Mouse (Mus musculus) midbrain, embryonic 10.5 days (tissue): ENCODE results near the gene Fam120c. TPM values are rescaled to one million over a fixed set of nuclear protein-coding genes. Genes with fewer than 3 reads are reported as not detected.

Source experiments
- DNase-seq: peaks from one replicate; pipeline ENCODE4 v3.0.0-alpha.2; 2017; ENCODE audit warnings: low spot score
- H3K27ac ChIP-seq: fragments of 300-500 bp; sonication (generic); replicated peaks from 2 replicates; pipeline ENCODE4 v1.5.1; 2016; ENCODE audit warnings: mild to moderate bottlenecking
- H3K27me3 ChIP-seq: fragments of 300-500 bp; sonication (generic); 2 replicates; pipeline ENCODE4 v1.6.1; 2016; ENCODE audit warnings: low read depth, mild to moderate bottlenecking; ENCODE audit not compliant: poor library complexity, severe bottlenecking
- H3K36me3 ChIP-seq: fragments of 300-500 bp; sonication (generic); 2 replicates; pipeline ENCODE4 v1.6.1; 2016; ENCODE audit warnings: mild to moderate bottlenecking, moderate library complexity
- H3K4me1 ChIP-seq: fragments of 300-500 bp; sonication (generic); 2 replicates; pipeline ENCODE4 v1.6.1; 2016
- H3K4me3 ChIP-seq: fragments of 300-500 bp; sonication (generic); 2 replicates; pipeline ENCODE4 v1.5.1; 2016; ENCODE audit warnings: mild to moderate bottlenecking, moderate library complexity
- H3K9me3 ChIP-seq: fragments of 300-500 bp; sonication (generic); replicated peaks from 2 replicates; pipeline ENCODE4 v1.6.1; 2016; ENCODE audit warnings: mild to moderate bottlenecking
- WGBS: fragments of 180-500 bp; shearing (Covaris S2); methylation state at CpG from one replicate; pipeline ENCODE4 v1.1.7; 2016; 5-methylcytosine and 5-hydroxymethylcytosine counted together
- polyA plus RNA-seq: library from polyadenylated mRNA; unstranded; fragments of >200 nt; fragmentation: Nextera tagmentation; extraction: Ambion mirVana; gene quantifications from 2 replicates; pipeline ENCODE4 v1.2.1, GENCODE M21; 2016

Gene Fam120c
- polyA plus RNA-seq, result 2.9 and 3.4 TPM in 2 replicates

GRCm38 (mm10) chrX:151343761-151344500, at the start of gene Fam120c:
Gene Fam120c, plus strand, starts transcription at chrX:151344175.
- peak within 1 kb of the TSS; percentile 73 for H3K4me3 ChIP-seq
- H3K4me1 ChIP-seq, result peaks cover 19% of the 10 kb centered on the region
- peaks cover 4% of the 10 kb centered on the region; the same call in 1 of the 2 replicates for H3K36me3 ChIP-seq
- H3K9me3 ChIP-seq, result no peaks in the 10 kb centered on the region
- H3K27me3 ChIP-seq, result peaks cover 88% of the 10 kb centered on the region
- peak within 1 kb of the TSS; percentile 88 for H3K27ac ChIP-seq
- 22% methylated on average over 53 of the region's 56 CpGs for WGBS
- peak; percentile 84 for DNase-seq

- H3K9me3 ChIP-seq, result no peaks in the 10 kb centered on the region
- DNase-seq, result no peak
- no peak overlapping the region for H3K27ac ChIP-seq
- H3K36me3 ChIP-seq, result peaks cover 7% of the 10 kb centered on the region; the same call in 1 of the 2 replicates
- H3K4me1 ChIP-seq, result no peaks in the 10 kb centered on the region
- no peak overlapping the region for H3K4me3 ChIP-seq
- peaks cover 12% of the 10 kb centered on the region; the same call in 1 of the 2 replicates for H3K27me3 ChIP-seq
Measured at GRCm38 (mm10) chrX:151298329-151298728, 45.6 kb upstream of the Fam120c start.

- WGBS, result 85% methylated on average over 4 of the region's 4 CpGs
- no peak overlapping the region for H3K27ac ChIP-seq
- no peaks in the 10 kb centered on the region for H3K9me3 ChIP-seq
- H3K27me3 ChIP-seq, result peaks cover 46% of the 10 kb centered on the region
- DNase-seq, result no peak
- no peaks in the 10 kb centered on the region for H3K36me3 ChIP-seq
- H3K4me3 ChIP-seq, result no peak overlapping the region
- H3K4me1 ChIP-seq, result no peaks in the 10 kb centered on the region
Measured at GRCm38 (mm10) chrX:151313732-151314131, 30.2 kb upstream of the Fam120c start.

GRCm38 (mm10) chrX:151333615-151334014, 10.4 kb upstream of the Fam120c start:
- no peaks in the 10 kb centered on the region for H3K36me3 ChIP-seq
- no peak overlapping the region for H3K27ac ChIP-seq
- H3K4me3 ChIP-seq, result no peak overlapping the region
- 83% methylated on average over 2 of the region's 2 CpGs for WGBS
- peaks cover 42% of the 10 kb centered on the region for H3K27me3 ChIP-seq
- H3K9me3 ChIP-seq, result no peaks in the 10 kb centered on the region
- no peak for DNase-seq
- no peaks in the 10 kb centered on the region for H3K4me1 ChIP-seq

GRCm38 (mm10) chrX:151337804-151338203, 6.2 kb upstream of the Fam120c start:
- 72% methylated on average over 4 of the region's 4 CpGs for WGBS
- DNase-seq, result no peak
- no peaks in the 10 kb centered on the region for H3K9me3 ChIP-seq
- no peak overlapping the region for H3K27ac ChIP-seq
- no peak overlapping the region for H3K4me3 ChIP-seq
- H3K36me3 ChIP-seq, result no peaks in the 10 kb centered on the region
- H3K27me3 ChIP-seq, result peaks cover 82% of the 10 kb centered on the region
- no peaks in the 10 kb centered on the region for H3K4me1 ChIP-seq

GRCm38 (mm10) chrX:151344501-151344984, 568 bp downstream of the Fam120c start:
- H3K27me3 ChIP-seq, result peaks cover 87% of the 10 kb centered on the region
- H3K36me3 ChIP-seq, result peaks cover 6% of the 10 kb centered on the region; the same call in 1 of the 2 replicates
- DNase-seq, result peak; percentile 36
- H3K9me3 ChIP-seq, result no peaks in the 10 kb centered on the region
- H3K4me3 ChIP-seq, result peak overlapping the region; percentile 73
- peaks cover 19% of the 10 kb centered on the region for H3K4me1 ChIP-seq
- H3K27ac ChIP-seq, result peak overlapping the region; percentile 88
- WGBS, result 18% methylated on average over 33 of the region's 33 CpGs

- WGBS, result 42% methylated on average over 11 of the region's 11 CpGs
- H3K36me3 ChIP-seq, result peaks cover 6% of the 10 kb centered on the region; the same call in 1 of the 2 replicates
- no peaks in the 10 kb centered on the region for H3K9me3 ChIP-seq
- H3K27ac ChIP-seq, result no peak overlapping the region
- H3K4me1 ChIP-seq, result peaks cover 19% of the 10 kb centered on the region
- peaks cover 78% of the 10 kb centered on the region for H3K27me3 ChIP-seq
- H3K4me3 ChIP-seq, result peak overlapping the region; percentile 73
- DNase-seq, result no peak
Measured at GRCm38 (mm10) chrX:151345333-151346125, 1.6 kb downstream of the Fam120c start.

- no peaks in the 10 kb centered on the region for H3K9me3 ChIP-seq
- DNase-seq, result no peak
- H3K36me3 ChIP-seq, result peaks cover 6% of the 10 kb centered on the region; the same call in 1 of the 2 replicates
- peaks cover 66% of the 10 kb centered on the region for H3K27me3 ChIP-seq
- H3K4me3 ChIP-seq, result no peak overlapping the region
- peaks cover 19% of the 10 kb centered on the region for H3K4me1 ChIP-seq
- no peak overlapping the region for H3K27ac ChIP-seq
Measured at GRCm38 (mm10) chrX:151347278-151347677, 3.3 kb downstream of the Fam120c start.

- Histone ChIP-seq H3K4me3 (no peak overlapping the region), H3K36me3 (peaks cover 9% of the 10 kb centered on the region; the same call in 1 of the 2 replicates), H3K9me3 (no peaks in the 10 kb centered on the region), H3K27ac (no peak overlapping the region), H3K27me3 (peaks cover 47% of the 10 kb centered on the region), H3K4me1 (peaks cover 19% of the 10 kb centered on the region)
- 93% methylated on average over 5 of the region's 5 CpGs for WGBS
- DNase-seq, result no peak
Measured at GRCm38 (mm10) chrX:151349322-151349721, 5.3 kb downstream of the Fam120c start.

- Histone ChIP-seq H3K4me3 (no peak overlapping the region), H3K4me1 (no peaks in the 10 kb centered on the region), H3K9me3 (no peaks in the 10 kb centered on the region), H3K27ac (no peak overlapping the region), H3K27me3 (peaks cover 27% of the 10 kb centered on the region), H3K36me3 (no peaks in the 10 kb centered on the region)
- 96% methylated on average over 10 of the region's 10 CpGs for WGBS
- no peak for DNase-seq
Measured at GRCm38 (mm10) chrX:151418801-151419200, 74.8 kb downstream of the Fam120c start.

GRCm38 (mm10) chrX:151420791-151421190, 76.8 kb downstream of the Fam120c start:
- no peak for DNase-seq
- Histone ChIP-seq H3K27me3 (peaks cover 37% of the 10 kb centered on the region), H3K4me3 (no peak overlapping the region), H3K36me3 (no peaks in the 10 kb centered on the region), H3K27ac (no peak overlapping the region), H3K9me3 (no peaks in the 10 kb centered on the region), H3K4me1 (no peaks in the 10 kb centered on the region)
- WGBS, result 83% methylated on average over 1 of the region's 1 CpGs

GRCm38 (mm10) chrX:151443637-151444036, 99.7 kb downstream of the Fam120c start:
- Histone ChIP-seq H3K27me3 (peaks cover 36% of the 10 kb centered on the region), H3K9me3 (no peaks in the 10 kb centered on the region), H3K36me3 (no peaks in the 10 kb centered on the region), H3K27ac (no peak overlapping the region), H3K4me3 (no peak overlapping the region), H3K4me1 (no peaks in the 10 kb centered on the region)
- no peak for DNase-seq

- peaks cover 31% of the 10 kb centered on the region for H3K27me3 ChIP-seq
- no peaks in the 10 kb centered on the region for H3K4me1 ChIP-seq
- DNase-seq, result no peak
- H3K9me3 ChIP-seq, result no peaks in the 10 kb centered on the region
- H3K4me3 ChIP-seq, result no peak overlapping the region
- WGBS, result 93% methylated on average over 1 of the region's 1 CpGs
- H3K27ac ChIP-seq, result no peak overlapping the region
- H3K36me3 ChIP-seq, result no peaks in the 10 kb centered on the region
Measured at GRCm38 (mm10) chrX:151444189-151444588, 100.2 kb downstream of the Fam120c start.
